Mouse (Mus musculus) CH12.LX (cell line): ENCODE results near the gene Ifi27.

ENCODE experiments used
- CTCF ChIP-seq, 2 experiments: IDR thresholded peaks in 1 of 2; conservative IDR thresholded peaks in 1 of 2; 2 replicates each; pipeline ENCODE4 v1.5.1; 2011 to 2012; ENCODE audit warnings: low read depth in 2 of 2, low read length in 2 of 2, improper control_type of control experiment in 1 of 2, inconsistent platforms in 1 of 2, mild to moderate bottlenecking in 1 of 2, moderate library complexity in 1 of 2
- ELF1 ChIP-seq: IDR thresholded peaks from 2 replicates; pipeline ENCODE4 v1.6.1; 2014; ENCODE audit warnings: low read depth, mild to moderate bottlenecking, inconsistent platforms, low read length, improper control_type of control experiment
- EP300 ChIP-seq: IDR thresholded peaks from 2 replicates; pipeline ENCODE4 v1.6.1; 2011; ENCODE audit warnings: low read length, improper control_type of control experiment
- JUN ChIP-seq: IDR thresholded peaks from 2 replicates; pipeline ENCODE4 v1.6.1; 2011; ENCODE audit warnings: low read depth, mild to moderate bottlenecking, low read length, improper control_type of control experiment, moderate library complexity; ENCODE audit not compliant: insufficient read depth
- POLR2A ChIP-seq: IDR thresholded peaks from 2 replicates; pipeline ENCODE4 v1.6.1; 2011; ENCODE audit warnings: low read depth, mild to moderate bottlenecking, improper control_type of control experiment, low read length
- POLR2AphosphoS2 ChIP-seq: IDR thresholded peaks from 2 replicates; pipeline ENCODE4 v1.6.1; 2011; ENCODE audit warnings: low read depth, low read length, improper control_type of control experiment
- TCF12 ChIP-seq: IDR thresholded peaks from 2 replicates; pipeline ENCODE4 v1.6.1; 2014; ENCODE audit warnings: low read depth, mild to moderate bottlenecking, inconsistent platforms, low read length, improper control_type of control experiment

DNA sequence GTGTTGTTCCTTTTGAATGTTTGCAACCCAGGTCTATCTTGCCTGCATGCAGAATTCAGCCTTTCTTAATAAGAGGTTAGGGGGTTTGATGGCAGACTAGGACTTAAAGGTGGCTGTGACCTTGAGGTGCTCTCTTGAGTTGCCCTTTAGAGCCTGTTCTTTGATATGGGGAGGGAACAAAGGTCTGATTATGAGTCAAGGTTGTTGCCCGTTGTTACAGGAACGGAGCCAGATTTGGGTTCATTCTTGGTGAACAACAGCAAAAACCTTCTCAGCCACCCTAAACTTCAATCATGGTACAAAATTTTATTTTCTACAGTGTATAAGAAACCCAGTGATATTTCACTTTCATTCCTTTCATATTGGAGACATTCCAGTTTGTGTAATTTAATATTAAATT lies 581 bp upstream of the Ifi27 start:
- TF ChIP-seq EP300: no peak
- no peak for TF ChIP-seq CTCF (conservative IDR thresholded peaks at IDR 0.05 in 1 of 2, IDR thresholded peaks at IDR 0.05 in 1 of 2; ENCODE audit: low read depth in 2 of 2, low read length in 2 of 2)
- TF ChIP-seq POLR2A: no peak
- TF ChIP-seq TCF12: no peak
- TF ChIP-seq ELF1: no peak
- TF ChIP-seq POLR2AphosphoS2: no peak
- no peak for TF ChIP-seq JUN
